Mouse (Mus musculus) common myeloid progenitor, adult 5-6 weeks (primary cell): ENCODE results near the gene Hist1h3b. TPM values are rescaled to one million over a fixed set of nuclear protein-coding genes. Genes with fewer than 3 reads are reported as not detected.

Experiments used
- ATAC-seq: replicated peaks from 2 replicates; pipeline ENCODE4 v1.8.0; 2016; ENCODE audit warnings: low read depth, mild to moderate bottlenecking, moderate TSS enrichment, inconsistent platforms; ENCODE audit not compliant: poor library complexity, severe bottlenecking
- total RNA-seq: library from RNA; stranded (forward); fragments of 200-1000, 187-1606 nt; gene quantifications from 2 replicates; pipeline ENCODE4 v1.2.3, GENCODE M21; 2017

Hist1h3b gene
- total RNA-seq, 1 experiment from 2014 or later: 689 TPM

DNA sequence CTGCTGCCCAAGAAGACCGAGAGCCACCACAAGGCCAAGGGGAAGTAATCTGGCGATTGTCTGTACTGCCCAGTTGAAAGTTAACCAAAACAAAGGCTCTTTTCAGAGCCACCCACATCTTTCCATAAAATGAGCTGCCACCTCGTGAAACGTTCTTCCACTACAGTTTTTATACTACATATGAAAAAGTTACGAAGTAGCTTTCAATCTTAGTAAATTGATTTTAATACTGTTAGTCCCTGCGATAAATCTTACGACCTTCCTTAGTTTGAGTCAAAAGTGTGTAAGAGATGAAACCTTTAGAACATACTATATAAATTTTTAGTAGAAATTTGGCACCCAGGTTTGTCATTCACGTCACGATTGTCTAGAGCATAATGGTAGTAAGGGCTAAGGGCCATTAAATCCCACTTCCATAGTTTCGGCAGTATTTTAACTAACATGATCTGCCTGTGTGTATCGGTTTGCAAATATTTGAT lies 550 bp upstream of the Hist1h3b start:
- ATAC-seq: peak; percentile 7; the same call in 1 of the 2 replicates

DNA sequence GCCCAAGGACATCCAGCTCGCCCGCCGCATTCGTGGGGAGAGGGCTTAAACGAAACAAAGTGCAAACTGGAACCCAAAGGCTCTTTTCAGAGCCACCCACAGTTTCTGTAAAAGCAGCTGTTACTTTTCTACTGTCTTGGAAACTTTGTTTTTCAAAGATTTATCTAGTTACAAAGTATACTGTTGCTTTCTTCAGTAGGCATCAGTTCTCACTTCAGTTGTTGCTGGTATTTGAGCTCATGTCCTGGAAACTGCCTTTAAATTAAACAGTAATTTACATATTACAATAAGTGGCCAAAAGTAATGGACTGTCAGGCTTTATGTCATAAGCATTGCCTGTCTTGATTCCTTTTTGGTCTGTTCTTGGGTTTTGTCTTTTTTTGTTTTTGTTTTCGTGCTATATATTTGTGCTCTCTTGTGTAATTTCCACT lies 690 bp downstream of the Hist1h3b start:
- no peak for ATAC-seq

DNA sequence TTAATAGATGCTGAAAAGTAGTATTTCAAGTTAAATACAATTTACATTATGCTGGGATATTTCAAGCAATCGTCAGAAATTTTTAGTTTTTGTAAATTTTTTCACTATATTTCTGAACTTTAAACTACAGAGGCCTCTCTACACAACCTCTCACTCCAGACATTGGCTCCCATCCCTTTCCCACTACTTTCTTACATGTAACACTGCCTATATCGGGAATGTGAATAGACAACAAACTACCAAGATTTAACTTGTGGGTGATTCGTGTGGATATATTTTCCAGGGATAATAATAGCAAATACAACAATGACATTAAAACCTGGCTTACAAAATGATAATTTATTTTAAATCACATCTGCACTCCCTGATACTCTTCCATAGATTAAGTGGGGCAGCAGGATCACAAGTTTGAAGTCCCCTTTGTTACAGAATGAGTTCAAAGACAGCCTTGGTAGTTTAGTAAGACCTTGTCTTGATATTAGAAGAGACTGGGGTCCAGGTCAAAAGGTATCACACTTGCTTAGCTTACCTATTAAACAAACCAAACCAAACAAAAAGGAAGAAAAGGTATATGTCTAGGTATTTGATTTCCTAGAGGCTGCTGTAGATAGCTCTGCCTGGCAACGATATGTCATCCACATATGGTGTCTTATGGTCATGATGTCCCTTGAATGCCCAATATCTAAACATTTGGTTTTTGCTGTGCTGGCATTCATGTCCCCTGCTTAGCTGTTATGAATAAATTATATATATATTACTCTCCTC lies 1.4 kb downstream of the Hist1h3b start:
- no peak for ATAC-seq

DNA sequence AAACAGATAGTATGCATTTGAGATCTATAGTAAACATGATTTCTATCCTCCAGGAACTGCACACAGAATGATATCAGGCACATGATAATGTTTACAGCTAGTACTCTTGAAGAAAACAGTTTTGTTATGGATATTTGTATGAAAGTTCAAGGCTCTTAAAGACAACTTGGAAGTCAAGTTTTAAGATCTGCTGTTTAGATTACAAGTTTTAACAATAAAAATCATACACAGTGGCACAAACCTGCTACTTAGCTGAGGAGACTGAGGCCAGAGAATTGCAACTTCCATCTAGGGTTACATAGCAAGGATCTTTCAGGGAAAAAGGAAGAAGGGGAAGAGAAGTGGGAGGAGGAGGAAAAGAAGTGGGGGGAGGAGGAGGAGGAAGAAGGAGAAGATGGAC lies 2.9 kb downstream of the Hist1h3b start:
- ATAC-seq: no peak

DNA sequence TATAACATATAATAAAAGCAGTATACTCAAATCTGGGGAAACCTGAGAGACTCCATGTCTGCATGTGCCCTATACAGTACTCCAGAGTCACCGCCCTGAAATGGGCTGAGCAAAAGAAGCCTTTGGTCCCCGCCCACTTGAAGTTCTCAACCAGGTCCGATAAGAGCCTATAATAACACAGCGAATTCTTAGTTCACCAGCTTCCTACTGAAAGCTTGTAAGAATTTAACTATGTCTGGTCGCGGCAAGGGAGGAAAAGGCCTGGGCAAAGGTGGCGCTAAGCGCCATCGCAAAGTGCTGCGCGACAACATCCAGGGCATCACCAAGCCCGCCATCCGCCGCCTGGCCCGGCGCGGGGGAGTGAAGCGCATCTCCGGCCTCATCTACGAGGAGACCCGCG lies 4.7 kb downstream of the Hist1h3b start, which contains the start of gene Hist1h4b:
Gene Hist1h4b, plus strand, starts transcription at position 224 of the 400 bp plus-strand sequence.
- ATAC-seq: peak; percentile 42

DNA sequence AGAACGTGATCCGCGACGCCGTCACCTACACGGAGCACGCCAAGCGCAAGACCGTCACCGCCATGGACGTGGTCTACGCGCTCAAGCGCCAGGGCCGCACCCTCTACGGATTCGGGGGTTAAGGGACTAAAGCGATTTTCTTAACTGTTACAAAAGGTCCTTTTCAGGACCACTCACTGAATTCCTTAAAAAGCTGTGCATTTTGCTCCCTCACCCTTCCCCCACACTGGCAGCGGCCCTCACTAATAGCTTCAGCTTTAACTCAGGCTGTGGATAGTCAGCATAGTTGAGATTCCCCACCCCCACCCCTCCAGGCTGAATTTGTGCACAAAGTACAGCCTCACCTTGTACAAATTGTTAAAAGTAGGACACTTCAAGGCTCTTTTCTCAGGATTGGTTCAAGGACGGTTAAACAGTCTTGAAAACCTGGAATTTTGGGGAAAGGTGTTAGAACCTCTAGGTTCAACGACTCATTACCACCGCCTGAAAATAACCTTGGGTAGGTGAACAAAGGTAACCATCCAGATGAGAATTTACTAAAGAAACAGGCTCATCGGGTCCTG lies 5.2 kb downstream of the Hist1h3b start:
- peak; percentile 7; the same call in 1 of the 2 replicates for ATAC-seq

DNA sequence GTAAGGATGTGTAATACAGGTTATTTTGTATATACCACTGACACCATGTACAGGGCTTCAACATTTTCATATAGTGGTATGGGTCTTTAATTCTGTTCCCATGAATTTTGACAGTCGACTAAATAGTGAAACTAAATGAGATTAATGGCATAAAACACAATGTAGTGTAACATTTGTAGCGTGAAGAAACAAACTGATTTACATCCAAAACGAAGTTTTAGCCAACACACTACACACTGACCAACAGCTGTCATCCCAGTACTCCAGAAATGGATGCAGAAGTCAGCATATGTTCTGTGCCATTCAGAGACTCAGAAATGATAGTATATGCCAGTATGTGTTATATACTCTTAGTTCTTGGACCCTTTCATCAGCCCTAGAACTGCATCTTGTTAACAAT lies 5.9 kb downstream of the Hist1h3b start:
- ATAC-seq: no peak

DNA sequence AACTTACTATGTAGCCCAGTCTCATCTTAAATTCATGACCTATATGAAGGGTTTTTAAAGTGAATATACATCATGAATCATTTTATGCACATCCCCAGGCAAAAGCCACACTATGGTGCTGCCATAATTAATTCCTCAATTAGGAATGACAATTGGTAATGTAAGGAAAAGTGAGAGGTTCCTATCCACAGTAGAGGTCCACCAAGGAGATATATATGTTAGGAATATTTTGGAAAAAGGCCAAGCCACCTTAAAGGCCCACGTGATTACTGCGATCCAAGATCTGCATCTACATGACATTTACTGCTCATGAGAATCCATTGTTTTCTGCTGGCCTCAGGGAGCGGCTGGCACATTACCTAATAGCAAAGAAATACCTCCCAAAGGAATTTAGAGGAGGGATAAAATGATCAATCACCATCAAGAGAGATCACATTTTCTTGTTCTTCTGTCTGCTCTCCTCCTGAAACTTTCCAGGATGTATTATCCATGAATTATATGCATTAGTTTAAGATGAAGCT lies 7.2 kb downstream of the Hist1h3b start:
- ATAC-seq: no peak

DNA sequence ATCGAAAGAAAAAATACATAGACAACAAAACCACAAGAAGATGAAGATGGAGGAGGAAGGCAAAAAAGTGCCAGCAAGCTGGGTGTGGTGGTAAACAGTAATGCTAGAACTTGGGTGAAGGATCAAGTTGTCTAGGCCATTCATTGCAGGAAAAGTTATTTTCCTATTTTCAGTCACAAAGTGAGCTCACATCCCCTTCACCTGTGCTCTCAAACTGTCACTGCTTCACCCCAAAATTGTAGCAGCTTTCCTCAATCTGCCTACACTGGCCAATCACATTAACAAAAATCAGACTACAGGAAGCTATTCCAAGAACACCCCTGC lies 7.8 kb downstream of the Hist1h3b start:
- ATAC-seq: no peak

DNA sequence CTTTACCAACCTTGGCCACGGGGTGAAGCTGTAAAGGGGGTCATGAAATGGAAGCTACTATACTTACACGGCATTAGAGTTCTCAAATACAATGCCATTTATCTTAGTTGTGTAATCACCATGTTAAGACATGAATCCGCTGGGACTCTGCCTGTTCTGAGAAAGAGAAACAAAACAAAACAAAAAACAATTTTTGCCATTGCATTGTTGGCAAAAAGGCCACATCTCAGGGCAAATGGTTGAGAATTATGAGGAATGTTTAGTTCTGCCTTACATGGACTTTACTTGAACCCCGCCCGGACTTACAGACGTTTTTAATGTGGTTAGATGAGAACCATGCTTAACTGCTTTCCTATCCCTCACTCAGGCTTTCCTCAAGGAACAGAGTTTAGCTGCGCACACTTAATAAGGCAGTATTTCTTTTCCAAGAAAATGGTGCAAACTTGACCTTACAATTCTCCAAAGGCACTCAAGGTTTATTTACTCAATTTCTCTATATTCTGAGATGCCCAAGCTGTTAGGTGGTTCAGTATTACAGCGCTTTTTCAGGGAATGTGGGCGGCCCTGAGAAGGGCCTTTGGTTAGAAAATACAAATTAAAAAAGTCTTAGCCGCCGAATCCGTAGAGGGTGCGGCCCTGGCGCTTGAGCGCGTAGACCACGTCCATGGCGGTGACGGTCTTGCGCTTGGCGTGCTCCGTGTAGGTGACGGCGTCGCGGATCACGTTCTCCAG lies 8.3 kb downstream of the Hist1h3b start:
- no peak for ATAC-seq

DNA sequence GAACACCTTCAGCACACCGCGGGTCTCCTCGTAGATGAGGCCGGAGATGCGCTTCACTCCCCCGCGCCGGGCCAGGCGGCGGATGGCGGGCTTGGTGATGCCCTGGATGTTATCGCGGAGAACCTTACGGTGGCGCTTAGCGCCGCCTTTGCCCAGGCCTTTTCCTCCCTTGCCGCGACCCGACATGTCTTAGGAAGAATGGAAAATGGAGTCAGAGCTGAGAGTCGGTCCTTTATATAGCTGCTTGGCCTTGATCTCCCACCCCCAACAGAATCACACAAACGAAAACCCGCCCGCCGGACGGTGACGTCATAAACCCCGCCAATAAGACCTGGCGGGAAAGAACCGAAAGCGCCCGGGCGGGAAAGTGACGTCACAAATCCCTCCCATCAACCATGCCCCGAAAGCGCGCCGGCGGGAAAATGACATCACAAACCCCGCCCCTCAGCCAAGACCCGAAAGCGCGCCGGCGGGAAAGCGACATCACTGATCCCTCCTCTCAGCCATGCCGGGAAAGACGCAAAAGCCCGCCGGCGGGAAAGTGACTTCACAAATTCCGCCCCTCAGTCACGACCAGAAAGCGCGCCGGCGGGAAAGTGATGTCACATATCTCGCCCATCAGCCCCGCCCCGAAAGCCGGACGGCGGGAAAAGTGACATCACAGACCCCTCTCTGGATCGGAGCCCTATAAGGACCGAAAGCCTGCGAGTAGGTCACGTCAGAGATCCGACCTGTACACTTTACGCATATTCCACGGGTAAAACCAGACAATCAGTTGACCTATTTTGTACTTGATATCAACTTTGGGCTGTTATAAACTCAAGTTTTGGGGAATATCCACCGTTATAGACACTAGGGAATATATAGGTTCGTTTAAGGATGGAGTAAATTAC lies 9.2 kb downstream of the Hist1h3b start, which contains the start of gene Hist1h4a:
Gene Hist1h4a, minus strand, starts transcription at position 259 of the 893 bp plus-strand sequence.
- ATAC-seq: peak; percentile 31

DNA sequence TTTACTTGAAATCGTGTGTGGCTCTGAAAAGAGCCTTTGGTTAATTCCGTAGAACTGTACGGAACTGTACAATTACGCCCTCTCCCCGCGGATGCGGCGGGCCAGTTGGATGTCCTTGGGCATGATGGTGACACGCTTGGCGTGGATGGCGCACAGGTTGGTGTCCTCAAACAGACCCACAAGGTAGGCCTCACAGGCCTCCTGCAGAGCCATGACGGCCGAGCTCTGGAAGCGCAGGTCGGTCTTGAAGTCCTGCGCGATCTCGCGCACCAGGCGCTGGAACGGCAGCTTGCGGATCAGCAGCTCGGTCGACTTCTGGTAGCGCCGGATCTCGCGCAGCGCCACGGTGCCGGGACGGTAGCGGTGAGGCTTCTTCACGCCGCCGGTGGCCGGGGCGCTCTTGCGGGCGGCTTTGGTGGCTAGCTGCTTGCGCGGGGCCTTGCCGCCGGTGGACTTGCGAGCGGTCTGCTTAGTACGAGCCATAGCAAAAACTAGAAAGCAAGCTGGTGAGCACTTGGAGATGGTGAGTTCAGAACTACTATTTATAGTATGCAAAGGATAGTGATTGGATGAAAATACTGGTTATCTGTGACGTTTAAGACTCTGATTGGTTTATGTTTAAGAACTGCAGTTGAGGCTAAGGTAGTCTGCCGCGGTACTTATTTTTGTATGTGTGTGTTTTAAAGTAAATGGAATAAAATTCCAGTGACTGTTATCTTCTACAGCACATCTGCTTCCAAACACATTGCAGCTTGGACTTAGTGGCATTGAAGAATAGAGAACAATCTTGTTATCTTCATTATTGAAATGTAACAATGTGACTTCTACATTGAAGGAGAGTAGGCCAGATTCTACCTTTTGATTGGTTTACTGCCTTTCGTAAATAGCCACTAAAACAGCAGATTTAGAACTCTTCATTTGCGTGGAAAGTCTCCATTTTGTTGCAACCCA lies 10.1 kb downstream of the Hist1h3b start, which contains the start of gene Hist1h3a:
Gene Hist1h3a, minus strand, starts transcription at position 516 of the 951 bp plus-strand sequence.
- peak; percentile 39 for ATAC-seq

DNA sequence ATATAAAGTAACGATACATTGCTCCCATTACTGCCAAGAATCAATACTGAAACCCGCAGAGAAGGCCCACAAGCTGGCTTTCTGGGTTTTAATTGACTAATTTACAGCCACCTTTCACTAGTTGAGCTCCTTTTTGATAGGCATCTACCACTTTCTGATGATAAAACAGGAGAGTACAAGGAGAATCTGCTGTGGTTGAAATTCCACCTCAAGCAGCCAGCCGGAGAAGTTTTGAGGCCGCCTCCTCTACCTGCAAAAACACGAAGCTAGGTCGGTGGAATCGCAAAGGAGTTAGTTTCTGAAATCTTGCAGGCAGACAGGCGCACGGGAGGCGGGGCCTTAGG lies 11.1 kb downstream of the Hist1h3b start:
- ATAC-seq: no peak

DNA sequence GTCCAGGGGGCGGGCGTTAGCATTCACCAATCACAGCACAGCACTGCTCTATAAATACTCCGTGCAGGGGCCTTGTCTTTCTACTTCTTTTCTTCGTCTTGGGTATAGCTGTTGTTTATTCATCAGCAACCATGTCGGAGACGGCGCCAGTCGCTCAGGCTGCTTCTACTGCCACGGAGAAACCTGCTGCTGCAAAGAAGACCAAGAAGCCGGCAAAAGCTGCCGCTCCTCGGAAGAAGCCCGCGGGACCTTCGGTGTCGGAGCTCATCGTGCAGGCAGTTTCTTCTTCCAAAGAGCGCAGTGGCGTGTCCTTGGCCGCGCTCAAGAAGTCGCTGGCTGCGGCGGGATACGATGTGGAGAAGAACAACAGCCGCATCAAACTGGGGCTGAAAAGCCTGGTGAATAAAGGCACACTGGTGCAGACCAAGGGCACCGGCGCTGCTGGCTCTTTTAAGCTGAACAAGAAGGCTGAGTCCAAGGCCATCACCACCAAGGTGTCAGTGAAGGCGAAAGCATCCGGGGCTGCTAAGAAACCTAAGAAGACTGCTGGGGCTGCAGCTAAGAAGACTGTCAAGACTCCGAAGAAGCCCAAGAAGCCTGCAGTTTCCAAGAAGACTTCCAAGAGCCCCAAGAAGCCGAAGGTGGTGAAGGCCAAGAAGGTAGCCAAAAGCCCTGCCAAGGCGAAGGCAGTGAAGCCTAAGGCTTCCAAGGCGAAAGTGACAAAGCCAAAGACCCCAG lies 11.7 kb downstream of the Hist1h3b start, which contains the start of gene Hist1h1a:
Gene Hist1h1a, plus strand, starts transcription at position 81 of the 738 bp plus-strand sequence.
- ATAC-seq: peak; percentile 45

DNA sequence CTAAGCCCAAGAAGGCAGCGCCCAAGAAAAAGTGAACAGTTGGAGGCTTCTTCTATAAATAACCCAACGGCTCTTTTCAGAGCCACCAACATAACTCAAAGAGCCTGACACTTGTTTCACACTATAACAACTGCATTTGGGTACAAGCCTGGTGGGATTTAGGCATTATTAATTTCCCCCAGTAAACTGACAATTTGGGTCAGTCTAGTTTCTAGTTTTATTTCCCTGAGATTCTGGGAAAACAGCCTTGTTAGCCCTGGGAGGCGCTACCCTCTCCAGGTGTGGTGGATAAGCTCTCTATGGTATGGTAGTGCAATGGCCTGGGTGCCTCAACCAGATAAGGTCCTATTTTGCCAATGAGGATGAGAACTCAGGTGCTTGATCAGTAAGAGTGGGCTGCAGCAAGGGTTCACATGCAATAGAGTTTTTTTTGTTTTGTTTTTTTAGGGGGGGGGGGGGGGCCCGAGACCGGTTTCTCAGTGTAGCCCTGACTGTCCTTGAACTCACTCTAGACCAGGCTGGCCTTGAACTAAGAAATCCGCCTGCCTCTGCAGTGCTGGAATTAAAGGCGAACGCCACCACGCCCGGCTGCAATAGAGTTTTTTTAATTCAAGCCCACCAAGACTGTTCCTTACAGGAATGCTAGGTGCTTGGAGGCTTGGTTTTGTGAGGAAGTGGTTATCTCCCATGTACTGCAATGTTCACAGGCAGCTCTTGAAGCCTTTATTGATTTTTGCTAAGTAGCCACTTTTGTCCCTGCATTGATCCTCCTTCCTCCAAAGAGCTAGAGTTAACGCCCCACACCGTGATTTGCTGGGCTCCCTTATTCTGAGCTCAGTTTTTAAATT lies 12.5 kb downstream of the Hist1h3b start:
- no peak for ATAC-seq

DNA sequence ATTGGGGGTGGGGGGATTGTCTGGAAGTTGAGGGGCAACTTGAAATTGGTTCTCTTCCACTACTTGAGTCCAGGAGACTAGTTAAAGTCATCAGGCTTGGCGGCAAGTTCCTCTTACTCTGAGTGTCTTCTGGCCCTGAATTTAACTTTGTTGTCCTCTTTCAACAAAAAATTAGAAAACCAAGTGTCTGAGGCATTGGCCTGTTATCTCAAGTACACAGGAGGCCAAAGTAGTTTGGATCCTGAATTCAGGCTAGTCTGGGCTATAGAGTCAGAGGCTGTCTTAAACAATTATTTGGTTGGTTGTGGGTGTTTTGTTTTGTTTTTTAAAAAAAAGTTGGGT lies 13.1 kb downstream of the Hist1h3b start:
- no peak for ATAC-seq

DNA sequence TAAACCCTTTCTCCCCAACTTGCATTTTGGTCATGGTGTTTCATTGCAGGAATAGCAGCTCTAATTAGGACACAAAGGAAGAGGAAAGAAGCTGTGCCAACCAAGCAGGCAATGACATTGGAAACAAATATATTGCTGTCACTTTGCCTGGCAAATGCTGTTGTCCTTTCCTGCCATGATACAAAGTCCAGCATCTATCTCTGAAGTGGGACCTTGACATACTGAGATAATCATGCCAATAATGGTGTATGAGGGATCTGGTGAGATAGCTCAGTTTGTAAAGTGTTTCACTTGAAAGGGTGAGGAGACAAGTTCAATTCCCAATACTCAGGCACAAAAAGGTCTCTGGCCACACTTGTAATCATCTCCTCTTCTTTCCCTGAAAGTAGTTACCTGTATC lies 14.7 kb downstream of the Hist1h3b start:
- ATAC-seq: no peak
